Mouse (Mus musculus): ENCODE data around the gene Eif2d. TPM values are rescaled to one million over a fixed set of nuclear protein-coding genes. Genes with fewer than 3 reads are reported as not detected.
A peak's percentile ranks its signal among the peaks of the same experiment; 100 is the strongest.
"Not testable (repeated sequence)": the region's sequence is repeated elsewhere in the genome, so short reads cannot be mapped to it uniquely, and the experiment has no call there.

Eif2d gene
- polyA plus RNA-seq, 1 experiment from 2014 or later, result 54.8 TPM

- H3K4me3 ChIP-seq (replicated peaks; ENCODE audit: low read depth, low read length), result peak overlapping the region; percentile 80
- WGBS, result under 1% methylated on average over 31 of the region's 36 CpGs
- peak overlapping the region; percentile 93 for H3K27ac ChIP-seq (replicated peaks; ENCODE audit: low read depth, low read length)
- peak overlapping the region; percentile 74 for H3K9ac ChIP-seq (replicated peaks; ENCODE audit: low read length)
- H3K9me3 ChIP-seq (ENCODE audit: control insufficient read depth, low read length), result no peaks in the 10 kb centered on the region
- DNase-seq (no peak), ATAC-seq (ENCODE audit: low FRiP score, low TSS enrichment) (peak; percentile 89)
- H3K4me2 ChIP-seq (ENCODE audit: low read length), result peak overlapping the region; percentile 85
- no peaks in the 10 kb centered on the region for H3K27me3 ChIP-seq (ENCODE audit: control insufficient read depth, insufficient read depth, low read length)
- no peaks in the 10 kb centered on the region for H3K36me3 ChIP-seq (ENCODE audit: control insufficient read depth, insufficient read depth, low read length)
- H3K4me1 ChIP-seq (ENCODE audit: control insufficient read depth, insufficient read depth, low read length), result peaks cover 34% of the 10 kb centered on the region
These were observed 15.3 kb upstream of the Eif2d start for GRCm38 (mm10) chr1:131137717-131138118.

GRCm38 (mm10) chr1:131138191-131139016, 14.6 kb upstream of the Eif2d start, which contains the start of gene Dyrk3:
Gene Dyrk3, minus strand, starts transcription at chr1:131138340.
- ATAC-seq (ENCODE audit: low FRiP score, low TSS enrichment), result peak; percentile 97
- peak within 1 kb of the TSS; percentile 74 for H3K9ac ChIP-seq (replicated peaks; ENCODE audit: low read length)
- peak within 1 kb of the TSS; percentile 93 for H3K27ac ChIP-seq (replicated peaks; ENCODE audit: low read depth, low read length)
- peak within 1 kb of the TSS; percentile 80 for H3K4me3 ChIP-seq (replicated peaks; ENCODE audit: low read depth, low read length)
- 5% methylated on average over 49 of the region's 49 CpGs for WGBS
- no peaks in the 10 kb centered on the region for H3K27me3 ChIP-seq (ENCODE audit: control insufficient read depth, insufficient read depth, low read length)
- H3K36me3 ChIP-seq (ENCODE audit: control insufficient read depth, insufficient read depth, low read length), result no peaks in the 10 kb centered on the region
- H3K4me1 ChIP-seq (ENCODE audit: control insufficient read depth, insufficient read depth, low read length), result peaks cover 34% of the 10 kb centered on the region
- no peaks in the 10 kb centered on the region for H3K9me3 ChIP-seq (ENCODE audit: control insufficient read depth, low read length)
- peak; percentile 98 for DNase-seq
- H3K4me2 ChIP-seq (ENCODE audit: low read length), result peak within 1 kb of the TSS; percentile 85

- DNase-seq (no peak), ATAC-seq (ENCODE audit: low FRiP score, low TSS enrichment) (no peak)
- peak overlapping the region; percentile 80 for H3K4me3 ChIP-seq (replicated peaks; ENCODE audit: low read depth, low read length)
These were observed 13.6 kb upstream of the Eif2d start for GRCm38 (mm10) chr1:131139102-131140095.

GRCm38 (mm10) chr1:131141449-131141848, 11.5 kb upstream of the Eif2d start:
- peaks cover 11% of the 10 kb centered on the region for H3K4me1 ChIP-seq (ENCODE audit: control insufficient read depth, insufficient read depth, low read length)
- ATAC-seq (ENCODE audit: low FRiP score, low TSS enrichment) (no peak), DNase-seq (no peak)
- H3K4me3 ChIP-seq (replicated peaks; ENCODE audit: low read depth, low read length), result no peak overlapping the region
- H3K27me3 ChIP-seq (ENCODE audit: control insufficient read depth, insufficient read depth, low read length), result no peaks in the 10 kb centered on the region
- H3K9ac ChIP-seq (replicated peaks; ENCODE audit: low read length), result no peak overlapping the region
- H3K27ac ChIP-seq (replicated peaks; ENCODE audit: low read depth, low read length), result no peak overlapping the region
- WGBS, result 75% methylated on average over 2 of the region's 2 CpGs
- H3K4me2 ChIP-seq (ENCODE audit: low read length), result no peak overlapping the region
- H3K36me3 ChIP-seq (ENCODE audit: control insufficient read depth, insufficient read depth, low read length), result no peaks in the 10 kb centered on the region
- H3K9me3 ChIP-seq (ENCODE audit: control insufficient read depth, low read length), result no peaks in the 10 kb centered on the region

More at GRCm38 (mm10) chr1:131139102-131140095, 13.6 kb upstream of the Eif2d start:
- H3K4me2 ChIP-seq (ENCODE audit: low read length), result peak overlapping the region; percentile 85
- H3K9ac ChIP-seq (replicated peaks; ENCODE audit: low read length), result no peak overlapping the region; the same call in 1 of the 2 replicates
- WGBS, result 79% methylated on average over 11 of the region's 11 CpGs
- no peaks in the 10 kb centered on the region for H3K9me3 ChIP-seq (ENCODE audit: control insufficient read depth, low read length)
- H3K27ac ChIP-seq (replicated peaks; ENCODE audit: low read depth, low read length), result peak overlapping the region; percentile 93; the same call in 1 of the 2 replicates
- no peaks in the 10 kb centered on the region for H3K27me3 ChIP-seq (ENCODE audit: control insufficient read depth, insufficient read depth, low read length)
- no peaks in the 10 kb centered on the region for H3K36me3 ChIP-seq (ENCODE audit: control insufficient read depth, insufficient read depth, low read length)
- H3K4me1 ChIP-seq (ENCODE audit: control insufficient read depth, insufficient read depth, low read length), result peaks cover 29% of the 10 kb centered on the region

GRCm38 (mm10) chr1:131142472-131142871, 10.5 kb upstream of the Eif2d start:
- no peak overlapping the region for H3K27ac ChIP-seq (replicated peaks; ENCODE audit: low read depth, low read length)
- no peak overlapping the region for H3K4me2 ChIP-seq (ENCODE audit: low read length)
- no peak overlapping the region for H3K4me3 ChIP-seq (replicated peaks; ENCODE audit: low read depth, low read length)
- no peaks in the 10 kb centered on the region for H3K27me3 ChIP-seq (ENCODE audit: control insufficient read depth, insufficient read depth, low read length)
- no peak for ATAC-seq (ENCODE audit: low FRiP score, low TSS enrichment)
- H3K4me1 ChIP-seq (ENCODE audit: control insufficient read depth, insufficient read depth, low read length), result 0 out of 2 replicates have a peak, but pooled peaks cover 5% of the 10 kb centered on the region
- no peaks in the 10 kb centered on the region for H3K9me3 ChIP-seq (ENCODE audit: control insufficient read depth, low read length)
- 78% methylated on average over 1 of the region's 1 CpGs for WGBS
- no peaks in the 10 kb centered on the region for H3K36me3 ChIP-seq (ENCODE audit: control insufficient read depth, insufficient read depth, low read length)
- no peak overlapping the region for H3K9ac ChIP-seq (replicated peaks; ENCODE audit: low read length)
- DNase-seq, result no peak

GRCm38 (mm10) chr1:131145222-131145621, 7.8 kb upstream of the Eif2d start:
- H3K9ac ChIP-seq (replicated peaks; ENCODE audit: low read length); H3K9me3 ChIP-seq (ENCODE audit: control insufficient read depth, low read length); H3K27me3 ChIP-seq (ENCODE audit: control insufficient read depth, insufficient read depth, low read length); DNase-seq; H3K27ac ChIP-seq (replicated peaks; ENCODE audit: low read depth, low read length); H3K4me3 ChIP-seq (replicated peaks; ENCODE audit: low read depth, low read length); H3K4me1 ChIP-seq (ENCODE audit: control insufficient read depth, insufficient read depth, low read length); ATAC-seq (ENCODE audit: low FRiP score, low TSS enrichment); H3K4me2 ChIP-seq (ENCODE audit: low read length); H3K36me3 ChIP-seq (ENCODE audit: control insufficient read depth, insufficient read depth, low read length): not testable (repeated sequence)
- 88% methylated on average over 3 of the region's 3 CpGs for WGBS

- no peak for ATAC-seq (ENCODE audit: low FRiP score, low TSS enrichment)
- no peaks in the 10 kb centered on the region for H3K4me1 ChIP-seq (ENCODE audit: control insufficient read depth, insufficient read depth, low read length)
- no peak for DNase-seq
- H3K36me3 ChIP-seq (ENCODE audit: control insufficient read depth, insufficient read depth, low read length), result no peaks in the 10 kb centered on the region
- 90% methylated on average over 3 of the region's 3 CpGs for WGBS
- H3K9ac ChIP-seq (replicated peaks; ENCODE audit: low read length), result no peak overlapping the region
- H3K27me3 ChIP-seq (ENCODE audit: control insufficient read depth, insufficient read depth, low read length), result no peaks in the 10 kb centered on the region
- H3K4me2 ChIP-seq (ENCODE audit: low read length), result no peak overlapping the region
- H3K27ac ChIP-seq (replicated peaks; ENCODE audit: low read depth, low read length), result no peak overlapping the region
- H3K4me3 ChIP-seq (replicated peaks; ENCODE audit: low read depth, low read length), result no peak overlapping the region
- no peaks in the 10 kb centered on the region for H3K9me3 ChIP-seq (ENCODE audit: control insufficient read depth, low read length)
These were observed 6.8 kb upstream of the Eif2d start for GRCm38 (mm10) chr1:131146181-131146614.

- Histone ChIP-seq H3K9me3 (ENCODE audit: control insufficient read depth, low read length) (no peaks in the 10 kb centered on the region), H3K4me2 (ENCODE audit: low read length) (no peak overlapping the region), H3K36me3 (ENCODE audit: control insufficient read depth, insufficient read depth, low read length) (no peaks in the 10 kb centered on the region), H3K9ac (replicated peaks; ENCODE audit: low read length) (no peak overlapping the region), H3K4me3 (replicated peaks; ENCODE audit: low read depth, low read length) (no peak overlapping the region), H3K27me3 (ENCODE audit: control insufficient read depth, insufficient read depth, low read length) (no peaks in the 10 kb centered on the region; the same call in 1 of the 2 replicates), H3K27ac (replicated peaks; ENCODE audit: low read depth, low read length) (no peak overlapping the region), H3K4me1 (ENCODE audit: control insufficient read depth, insufficient read depth, low read length) (peaks cover 10% of the 10 kb centered on the region)
- WGBS, result 79% methylated on average over 1 of the region's 1 CpGs
- ATAC-seq (ENCODE audit: low FRiP score, low TSS enrichment) (no peak), DNase-seq (no peak)
These were observed 3.5 kb upstream of the Eif2d start for GRCm38 (mm10) chr1:131149496-131149895.

Measured in midbrain, embryonic 14.5 days (tissue).